Mouse (Mus musculus) kidney, adult 2 months (tissue): ENCODE results near the gene Olfr1044.

ENCODE experiments used
- CTCF ChIP-seq: fragments of 200-500 bp; conservative IDR thresholded peaks from 2 replicates; pipeline ENCODE4 v1.5.1; 2011; ENCODE audit warnings: low read depth, mild to moderate bottlenecking, control low read depth, low read length, moderate library complexity, mixed read lengths; ENCODE audit not compliant: insufficient read depth, insufficient read length
- POLR2A ChIP-seq: fragments of 200-500 bp; IDR thresholded peaks from one replicate; pipeline ENCODE4 v1.6.1; 2011; ENCODE audit warnings: low read depth, low read length, control low read depth

DNA sequence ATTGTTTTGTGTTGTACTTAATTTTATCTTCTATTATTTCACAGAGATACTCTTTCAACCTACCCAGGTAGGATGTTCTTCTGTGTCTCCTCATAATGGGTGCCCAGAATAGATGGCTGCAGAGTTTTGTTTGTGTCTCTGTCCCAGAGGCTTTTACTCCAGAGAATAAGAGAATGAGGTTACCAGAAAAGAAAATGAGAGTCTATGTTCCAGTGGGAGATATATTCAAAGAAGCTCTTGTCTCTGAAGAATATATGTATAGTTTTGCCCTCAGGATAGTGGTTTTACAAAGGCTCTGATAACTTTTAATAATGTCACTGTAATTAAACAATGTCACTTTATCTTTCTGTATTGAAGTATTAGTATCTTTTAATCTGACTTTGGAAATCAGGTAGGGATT, 8.0 kb upstream of the Olfr1044 start, which contains the start of gene Olfr52:
- TF ChIP-seq POLR2A (no peak), CTCF (no peak)
